Mouse (Mus musculus) forebrain, embryonic 16.5 days (tissue): ENCODE results near the gene Snapc4. TPM values are rescaled to one million over a fixed set of nuclear protein-coding genes. Genes with fewer than 3 reads are reported as not detected.
A peak's percentile ranks its signal among the peaks of the same experiment; 100 is the strongest.

Source experiments
- ATAC-seq: fragments of 200-750 bp; cut with Nextera tagmentation; 2 replicates; pipeline ENCODE4 v1.8.0; 2017; ENCODE audit warnings: mild to moderate bottlenecking, moderate library complexity
- H3K27ac ChIP-seq: fragments of 300-500 bp; sonication (generic); 2 replicates; pipeline ENCODE4 v1.5.1; 2014; ENCODE audit warnings: low read length, control low read depth
- H3K27me3 ChIP-seq: fragments of 300-500 bp; sonication (generic); replicated peaks from 2 replicates; pipeline ENCODE4 v1.6.1; 2014; ENCODE audit warnings: low read length; ENCODE audit not compliant: control insufficient read depth, insufficient read depth
- H3K36me3 ChIP-seq: fragments of 300-500 bp; sonication (generic); 2 replicates; pipeline ENCODE4 v1.6.1; 2014; ENCODE audit not compliant: control insufficient read depth, insufficient read depth
- H3K4me1 ChIP-seq: fragments of 300-500 bp; sonication (generic); replicated peaks from 2 replicates; pipeline ENCODE4 v1.6.1; 2014; ENCODE audit warnings: low read length; ENCODE audit not compliant: control insufficient read depth, insufficient read depth
- H3K4me2 ChIP-seq: fragments of 300-500 bp; sonication (generic); 2 replicates; pipeline ENCODE4 v1.6.1; 2014; ENCODE audit warnings: mild to moderate bottlenecking, low read length, control low read depth
- H3K4me3 ChIP-seq: fragments of 300-500 bp; sonication (generic); replicated peaks from 2 replicates; pipeline ENCODE4 v1.5.1; 2014; ENCODE audit warnings: mild to moderate bottlenecking, low read length, control low read depth
- H3K9ac ChIP-seq: fragments of 300-500 bp; sonication (generic); replicated peaks from 2 replicates; pipeline ENCODE4 v1.6.1; 2014; ENCODE audit warnings: low read depth, low read length, control low read depth
- H3K9me3 ChIP-seq: fragments of 300-500 bp; sonication (generic); 2 replicates; pipeline ENCODE4 v1.6.1; 2016; ENCODE audit warnings: low read length; ENCODE audit not compliant: control insufficient read depth
- WGBS: fragments of 180-500 bp; shearing (Covaris S2); extraction: QIAGEN DNeasy Blood & Tissue Kit; methylation state at CpG from one replicate; pipeline ENCODE4 v1.1.7; 2014; 5-methylcytosine and 5-hydroxymethylcytosine counted together
- polyA plus RNA-seq: library from polyadenylated mRNA; unstranded; fragments of >200 nt; fragmentation: Nextera tagmentation; extraction: Ambion mirVana; gene quantifications from 2 replicates; pipeline ENCODE4 v1.2.1, GENCODE M21; 2015

Snapc4 gene
- polyA plus RNA-seq, 1 experiment from 2014 or later = 42.6 TPM

DNA sequence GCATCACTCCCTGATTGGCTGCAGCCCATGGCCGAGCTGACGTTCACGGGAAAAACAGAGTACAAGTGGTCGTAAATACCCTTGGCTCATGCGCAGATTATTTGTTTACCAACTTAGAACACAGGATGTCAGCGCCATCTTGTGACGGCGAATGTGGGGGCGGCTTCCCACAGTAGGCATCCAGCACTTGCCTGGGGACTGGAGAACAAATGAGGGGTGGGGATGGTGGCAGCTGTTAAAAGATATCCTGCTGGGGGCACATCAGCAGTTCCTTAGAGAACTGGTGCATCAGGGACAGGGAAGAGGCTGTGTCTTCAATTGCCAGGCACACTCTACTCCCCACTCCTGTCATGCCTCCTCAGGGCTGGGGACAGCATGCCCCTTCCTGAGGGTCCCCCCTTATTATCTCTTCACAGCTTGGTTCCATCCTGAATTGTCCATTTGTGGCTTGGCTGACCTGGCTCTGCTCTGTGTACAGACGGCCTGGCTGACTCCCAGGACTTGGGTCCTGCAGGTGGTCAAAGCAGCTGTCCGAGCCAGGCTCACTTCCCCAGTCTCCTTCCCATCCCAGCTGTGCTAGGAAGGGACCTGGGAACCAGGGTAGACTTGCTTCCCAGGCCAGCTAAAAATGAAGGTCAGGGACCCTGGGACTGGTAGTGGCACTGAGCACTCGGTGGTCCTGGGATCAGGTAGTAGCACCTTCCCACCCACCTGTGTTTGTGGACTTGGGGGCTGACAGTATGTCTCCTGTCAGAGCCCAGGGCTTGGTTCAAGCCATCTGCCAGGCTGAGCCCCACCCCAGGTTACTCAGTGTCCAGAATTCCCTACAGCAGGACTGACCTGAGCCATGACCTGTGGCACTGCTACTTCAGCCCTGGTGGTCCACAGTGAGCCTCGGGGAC is 41.9 kb downstream of the Snapc4 start:
- Histone ChIP-seq H3K4me3 (no peak overlapping the region), H3K36me3 (peaks cover 20% of the 10 kb centered on the region), H3K4me2 (no peak overlapping the region), H3K4me1 (peaks cover 5% of the 10 kb centered on the region), H3K9me3 (no peaks in the 10 kb centered on the region), H3K27me3 (no peaks in the 10 kb centered on the region), H3K27ac (no peak overlapping the region), H3K9ac (no peak overlapping the region)
- 82% methylated on average over 8 of the region's 13 CpGs for WGBS
- no peak for ATAC-seq

DNA sequence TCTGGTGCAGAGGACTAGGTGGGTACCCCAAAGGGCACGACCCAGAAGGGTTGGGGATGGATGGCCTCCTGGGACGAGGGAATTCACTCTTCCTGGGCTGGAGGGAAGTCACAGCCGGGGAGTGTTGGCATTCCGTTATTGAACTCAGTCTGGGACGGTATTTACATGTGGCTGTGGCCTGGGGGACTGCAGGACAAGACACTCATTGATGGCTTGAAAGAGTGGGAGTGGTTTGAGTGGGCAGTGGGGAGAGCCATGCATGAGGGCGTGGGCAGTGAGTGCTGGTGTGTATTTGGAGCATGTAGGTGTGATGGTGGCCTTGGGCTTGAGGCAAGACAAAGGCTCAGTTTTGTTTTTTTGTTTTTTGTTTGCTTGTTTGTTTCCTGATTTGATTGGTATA is 49.8 kb downstream of the Snapc4 start:
- Histone ChIP-seq H3K4me2 (no peak overlapping the region), H3K27me3 (no peaks in the 10 kb centered on the region), H3K4me3 (no peak overlapping the region), H3K27ac (no peak overlapping the region), H3K9ac (no peak overlapping the region), H3K9me3 (no peaks in the 10 kb centered on the region), H3K4me1 (no peaks in the 10 kb centered on the region), H3K36me3 (peaks cover 42% of the 10 kb centered on the region)
- WGBS = 77% methylated on average over 6 of the region's 6 CpGs
- no peak for ATAC-seq

DNA sequence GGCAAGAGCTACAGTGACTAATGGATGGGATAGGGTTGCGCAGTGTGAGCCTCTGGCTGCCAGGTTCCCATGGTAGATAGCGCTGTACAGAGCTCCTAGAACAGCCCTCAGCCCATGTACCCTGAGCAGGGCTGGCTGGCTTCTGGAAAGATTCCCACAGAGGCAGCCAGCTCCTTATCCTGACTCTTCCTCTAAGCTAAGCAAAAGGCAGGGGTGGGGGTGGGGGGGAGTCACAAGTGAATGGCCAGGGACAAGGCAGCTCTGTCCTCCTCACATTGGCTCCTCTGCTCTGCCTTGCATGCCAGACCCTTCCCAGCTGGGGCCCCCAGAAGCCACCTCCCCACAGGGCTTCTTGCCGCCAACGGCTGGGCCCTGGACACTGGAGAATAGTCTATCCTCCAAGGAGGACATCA is 50.4 kb downstream of the Snapc4 start:
- H3K36me3 ChIP-seq = peaks cover 47% of the 10 kb centered on the region

DNA sequence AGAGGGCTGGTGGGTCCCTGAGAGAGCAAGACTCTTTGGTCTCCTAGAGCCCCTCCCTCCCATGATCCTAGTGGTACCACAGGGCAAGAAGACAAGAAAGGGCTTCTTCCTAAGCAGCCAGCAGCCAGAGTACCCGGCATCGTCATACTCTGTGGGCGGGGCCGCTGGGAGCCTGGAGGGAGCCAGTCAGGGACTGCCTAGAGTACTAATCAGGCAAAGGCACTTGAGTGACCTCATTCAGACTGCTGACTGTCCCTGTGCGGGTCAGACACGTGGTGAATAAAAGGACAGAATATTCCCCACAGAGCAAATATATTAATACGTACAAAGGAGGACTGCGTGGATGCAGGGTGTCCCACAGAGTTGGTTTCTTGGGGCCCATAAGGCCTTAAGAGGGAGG is 51.1 kb downstream of the Snapc4 start:
- H3K4me1 ChIP-seq = no peaks in the 10 kb centered on the region
- peaks cover 51% of the 10 kb centered on the region for H3K36me3 ChIP-seq
- H3K27ac ChIP-seq = no peak overlapping the region
- WGBS = 51% methylated on average over 8 of the region's 8 CpGs
- peak; percentile 19; the same call in 1 of the 2 replicates for ATAC-seq
- H3K9me3 ChIP-seq = no peaks in the 10 kb centered on the region
- no peak overlapping the region for H3K9ac ChIP-seq
- no peak overlapping the region for H3K4me2 ChIP-seq
- H3K27me3 ChIP-seq = no peaks in the 10 kb centered on the region
- no peak overlapping the region for H3K4me3 ChIP-seq

More for the DNA sequence above, 50.4 kb downstream of the Snapc4 start:
- no peak overlapping the region for H3K9ac ChIP-seq
- no peak overlapping the region for H3K27ac ChIP-seq
- no peaks in the 10 kb centered on the region for H3K27me3 ChIP-seq
- no peak overlapping the region for H3K4me2 ChIP-seq
- no peaks in the 10 kb centered on the region for H3K4me1 ChIP-seq
- 91% methylated on average over 4 of the region's 4 CpGs for WGBS
- no peak for ATAC-seq
- no peak overlapping the region for H3K4me3 ChIP-seq
- H3K9me3 ChIP-seq = no peaks in the 10 kb centered on the region

DNA sequence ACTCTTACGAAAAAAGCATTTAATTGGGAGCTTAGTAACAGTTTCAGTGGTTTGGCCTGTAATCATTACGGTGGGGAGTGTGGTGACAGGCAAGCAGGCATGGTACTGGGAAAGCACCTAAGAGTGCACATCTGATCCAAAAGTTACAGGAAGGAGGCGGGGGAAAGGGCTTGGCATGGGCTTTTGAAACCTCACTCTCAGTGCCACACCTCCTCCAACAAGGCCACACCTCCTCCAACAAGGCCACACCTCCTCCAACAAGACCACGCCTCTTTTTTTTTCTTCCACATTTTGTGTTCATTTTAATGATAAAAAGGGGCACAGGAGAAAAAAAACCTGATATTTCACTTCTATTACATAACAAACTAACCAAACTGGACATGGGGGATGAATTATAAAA is 52.6 kb downstream of the Snapc4 start:
- no peak overlapping the region for H3K4me2 ChIP-seq
- no peak overlapping the region for H3K4me3 ChIP-seq
- H3K4me1 ChIP-seq = no peaks in the 10 kb centered on the region
- ATAC-seq = no peak
- 92% methylated on average over 4 of the region's 4 CpGs for WGBS
- H3K9ac ChIP-seq = no peak overlapping the region
- peaks cover 63% of the 10 kb centered on the region for H3K36me3 ChIP-seq
- H3K27me3 ChIP-seq = no peaks in the 10 kb centered on the region
- H3K9me3 ChIP-seq = no peaks in the 10 kb centered on the region
- no peak overlapping the region for H3K27ac ChIP-seq

DNA sequence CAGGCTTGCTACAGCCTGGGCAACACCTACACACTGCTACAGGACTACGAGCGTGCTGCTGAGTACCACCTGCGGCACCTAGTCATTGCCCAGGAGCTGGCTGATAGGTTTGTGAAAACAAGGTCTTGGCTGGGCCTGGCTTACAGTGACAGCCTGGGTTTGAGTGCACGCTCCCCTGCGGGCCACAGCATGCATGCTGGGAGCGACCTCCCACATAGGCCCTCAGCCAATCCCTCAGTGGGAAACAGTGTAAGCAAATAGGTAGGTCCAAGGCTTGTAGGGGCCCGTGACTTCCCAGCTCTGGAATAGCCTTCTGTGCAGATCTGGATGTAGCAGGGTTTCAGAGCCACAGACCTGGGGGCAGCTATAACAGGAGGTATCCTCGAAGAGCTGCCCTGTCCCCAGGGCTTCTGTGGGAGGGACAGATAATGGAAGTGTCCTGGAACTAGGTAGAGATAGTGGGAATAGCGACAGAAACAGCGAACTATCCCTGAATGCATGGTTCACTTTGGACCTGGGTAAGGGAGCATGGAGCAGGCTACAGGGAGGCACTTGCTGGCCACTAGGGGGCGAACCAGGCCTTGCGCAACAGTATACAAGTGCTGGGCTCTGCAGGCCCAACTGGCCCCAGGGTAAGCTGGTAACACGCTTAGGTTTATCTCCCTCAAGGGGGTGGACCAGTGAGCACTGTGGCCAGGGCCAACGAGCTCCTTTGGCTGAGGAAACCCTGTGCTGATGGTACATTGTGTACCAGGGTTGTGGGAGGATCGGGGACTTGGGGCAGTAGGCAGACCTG is 54.9 kb downstream of the Snapc4 start:
- Histone ChIP-seq H3K27me3 (no peaks in the 10 kb centered on the region), H3K4me1 (peaks cover 4% of the 10 kb centered on the region; the same call in 1 of the 2 replicates), H3K27ac (no peak overlapping the region), H3K4me3 (no peak overlapping the region), H3K9ac (no peak overlapping the region), H3K4me2 (no peak overlapping the region), H3K9me3 (no peaks in the 10 kb centered on the region), H3K36me3 (peaks cover 54% of the 10 kb centered on the region)
- WGBS = 66% methylated on average over 15 of the region's 15 CpGs
- ATAC-seq = peak; percentile 67

DNA sequence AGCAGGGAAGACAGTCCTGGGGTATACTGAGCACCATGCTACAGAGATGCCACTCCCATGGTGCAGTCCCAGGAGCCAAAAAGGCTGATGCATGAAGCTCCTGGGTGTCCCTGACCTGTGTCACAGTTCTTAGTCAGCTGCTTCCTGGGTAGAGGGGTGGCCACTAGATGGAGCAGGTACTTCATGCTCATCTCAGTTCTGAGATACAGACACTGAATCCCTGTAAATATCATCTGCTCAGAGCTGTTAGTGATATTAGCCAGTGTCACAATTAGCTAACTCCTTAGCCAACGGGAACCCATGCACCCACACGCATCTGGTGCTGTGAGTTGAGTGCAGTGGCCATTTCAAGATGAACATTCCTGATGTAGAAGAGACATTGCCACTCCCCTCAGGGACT is 55.5 kb downstream of the Snapc4 start:
- Histone ChIP-seq H3K9me3 (no peaks in the 10 kb centered on the region), H3K4me2 (no peak overlapping the region), H3K36me3 (peaks cover 48% of the 10 kb centered on the region), H3K4me1 (peaks cover 9% of the 10 kb centered on the region), H3K9ac (no peak overlapping the region), H3K27me3 (no peaks in the 10 kb centered on the region), H3K4me3 (no peak overlapping the region), H3K27ac (no peak overlapping the region)
- no peak for ATAC-seq
- WGBS = 88% methylated on average over 2 of the region's 2 CpGs

DNA sequence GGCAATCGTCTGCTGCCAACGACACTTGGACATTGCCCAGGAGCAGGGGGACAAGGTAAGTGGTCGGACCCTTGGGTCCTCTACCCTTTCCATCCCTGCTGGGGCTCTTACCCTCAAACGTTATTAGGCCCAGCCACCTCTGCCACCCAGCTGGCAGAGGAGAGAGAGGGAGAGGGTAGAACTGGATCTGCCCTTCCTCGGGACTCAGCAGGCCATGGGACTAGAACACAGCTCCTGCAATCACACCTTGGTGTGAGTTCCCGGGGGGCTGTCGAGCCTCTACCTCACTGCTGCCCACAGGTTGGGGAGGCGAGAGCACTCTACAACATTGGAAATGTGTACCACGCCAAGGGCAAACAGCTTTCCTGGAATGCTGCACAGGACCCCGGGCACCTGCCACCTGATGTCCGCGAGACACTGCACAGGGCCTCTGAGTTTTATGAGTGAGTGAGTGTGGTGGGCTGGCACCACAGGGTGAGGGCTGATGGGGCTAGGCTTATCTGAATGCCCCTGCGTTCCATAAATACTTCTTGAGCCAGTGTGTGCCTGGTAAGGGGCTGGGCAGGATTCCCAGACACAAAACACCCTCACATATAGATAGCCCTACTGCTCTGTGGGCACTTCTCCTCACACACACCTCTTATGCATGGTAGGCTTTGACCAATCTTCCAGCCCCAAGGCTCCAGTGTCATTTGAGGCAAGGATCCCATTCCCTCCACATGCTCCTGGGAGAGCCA is 56.7 kb downstream of the Snapc4 start:
- no peaks in the 10 kb centered on the region for H3K27me3 ChIP-seq
- H3K36me3 ChIP-seq = peaks cover 42% of the 10 kb centered on the region
- H3K4me2 ChIP-seq = no peak overlapping the region
- no peak overlapping the region for H3K27ac ChIP-seq
- no peaks in the 10 kb centered on the region for H3K9me3 ChIP-seq
- H3K9ac ChIP-seq = no peak overlapping the region
- 94% methylated on average over 13 of the region's 13 CpGs for WGBS
- ATAC-seq = no peak
- no peak overlapping the region for H3K4me3 ChIP-seq
- peaks cover 20% of the 10 kb centered on the region for H3K4me1 ChIP-seq
